ENCODE assay signal across 8 mouse cellular contexts in the genomic region with DNA sequence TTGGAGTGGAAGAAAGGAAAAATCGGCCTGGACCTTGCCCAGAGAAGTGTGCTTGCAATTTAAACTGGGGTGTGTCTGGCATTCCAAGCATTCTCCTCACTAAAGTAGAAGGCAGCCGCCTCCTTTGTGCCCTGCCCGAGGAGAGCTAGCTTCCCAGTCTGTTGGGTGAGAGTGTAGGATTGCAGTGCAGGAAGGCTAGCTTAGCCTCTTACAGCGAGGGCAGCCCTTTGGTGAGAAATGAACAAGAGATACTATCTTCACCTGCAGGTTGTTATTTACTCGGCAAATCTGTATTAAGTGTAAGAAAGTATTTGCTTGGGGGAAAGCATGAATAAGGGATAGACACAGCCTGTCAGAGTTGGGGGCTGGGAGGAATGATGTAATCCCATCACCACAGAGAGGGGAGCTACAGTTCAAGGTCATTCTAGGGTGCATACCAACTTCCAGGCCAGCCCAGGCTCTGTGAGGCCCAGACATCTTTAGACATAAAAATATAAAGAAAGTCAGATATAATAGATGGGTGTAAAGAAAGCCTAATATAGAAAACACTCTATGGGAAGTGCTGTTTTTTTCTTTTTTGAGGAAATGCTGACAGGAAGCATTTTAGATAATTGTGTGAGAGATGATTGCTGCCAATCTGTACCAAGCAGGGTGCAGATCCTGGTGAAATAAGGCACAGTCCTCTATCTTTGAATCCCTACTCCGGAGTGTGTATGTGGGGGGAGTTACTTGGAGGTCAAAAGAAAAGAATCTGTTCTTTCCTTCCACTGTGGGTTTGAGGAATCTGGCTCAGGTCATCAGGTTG. TPM values are rescaled to one million over a fixed set of nuclear protein-coding genes. Genes with fewer than 3 reads are reported as not detected.
DNase-seq lines count a peak whose midpoint lies in the region; ATAC-seq and TF ChIP-seq lines count a peak whose summit lies in the region.

No protein-coding gene starts in this region.

- H3K9ac ChIP-seq in intestine, postnatal 0 days (ENCODE audit: low read depth, low read length), result no peak overlapping the region
- H3K9ac ChIP-seq in liver, postnatal 0 days (replicated peaks), result no peak overlapping the region

- WGBS in intestine, postnatal 0 days, result 11% methylated on average over 6 of the region's 6 CpGs
- WGBS in liver, postnatal 0 days (ENCODE audit: insufficient replicate concordance), result 35% methylated on average over 6 of the region's 6 CpGs

- H3K36me3 ChIP-seq in intestine, postnatal 0 days (ENCODE audit: control insufficient read depth, insufficient read depth), result no peaks in the 10 kb centered on the region
- no peaks in the 10 kb centered on the region for H3K36me3 ChIP-seq in liver, postnatal 0 days (replicated peaks; ENCODE audit: insufficient read depth, low read length)

- no peak for TF ChIP-seq POLR2A in brain, embryonic 14.5 days (IDR thresholded peaks at IDR 0.05; ENCODE audit: borderline replicate concordance, extremely low read depth, insufficient read depth, insufficient read length, poor library complexity, severe bottlenecking)

- H3K27ac ChIP-seq in intestine, postnatal 0 days (ENCODE audit: low read depth, low read length), result peak overlapping the region; percentile 51
- H3K27ac ChIP-seq in liver, postnatal 0 days (ENCODE audit: low read depth), result peak overlapping the region; percentile 70
- H3K27ac ChIP-seq in left cerebral cortex, adult 2 months, result no peak overlapping the region

- TF ChIP-seq EP300 in liver, postnatal 0 days (IDR thresholded peaks at IDR 0.05; ENCODE audit: low read depth), result no peak

- intact Hi-C loops in gastrocnemius, postnatal 14 days (cut with DNase I; ENCODE audit: low total_unique reads), result no loop called here
- intact Hi-C loops in gastrocnemius, postnatal 36 days (cut with DNase I), result no loop called here
- intact Hi-C loops in left cerebral cortex, adult 2 months (cut with DNase I), result no loop called here

- no peak for TF ChIP-seq CTCF in brain, embryonic 14.5 days (IDR thresholded peaks at IDR 0.05; ENCODE audit: borderline replicate concordance, extremely low read depth, insufficient read depth, insufficient read length)
- TF ChIP-seq CTCF in intestine, postnatal 0 days (IDR thresholded peaks at IDR 0.05; ENCODE audit: low read depth), result no peak
- TF ChIP-seq CTCF in liver, postnatal 0 days (IDR thresholded peaks at IDR 0.05; ENCODE audit: low read depth), result no peak
- TF ChIP-seq CTCF in left cerebral cortex, adult 2 months (IDR thresholded peaks at IDR 0.05), result no peak

- H3K4me3 ChIP-seq in intestine, postnatal 0 days (ENCODE audit: low read depth, low read length), result no peak overlapping the region
- no peak overlapping the region for H3K4me3 ChIP-seq in liver, postnatal 0 days (ENCODE audit: low read depth, low read length)
- no peak overlapping the region for H3K4me3 ChIP-seq in left cerebral cortex, adult 2 months

- DNase-seq in gastrocnemius, postnatal 14 days, result peak; percentile 27
- no peak for DNase-seq in gastrocnemius, postnatal 36 days
- DNase-seq in brain, embryonic 14.5 days (ENCODE audit: low read depth), result peak; percentile 33
- no peak for DNase-seq in liver, postnatal 0 days
- DNase-seq in adrenal gland, adult 8-10 months, result no peak
- no peak for DNase-seq in left cerebral cortex, adult 2 months (ENCODE audit: extremely low spot score in 1 of 2, low spot score in 2 of 2)

- ATAC-seq in intestine, postnatal 0 days, result 0 out of 2 replicates have a peak, but pooled peaks have one; percentile 7
- no peak for ATAC-seq in liver, postnatal 0 days
- no peak for ATAC-seq in erythroblast, adult 5-6 weeks (replicated peaks; ENCODE audit: low FRiP score, poor library complexity, severe bottlenecking)

- peak overlapping the region; percentile 37 for H3K4me2 ChIP-seq in intestine, postnatal 0 days (replicated peaks; ENCODE audit: low read depth)
- H3K4me2 ChIP-seq in liver, postnatal 0 days (ENCODE audit: low read depth, low read length), result no peak overlapping the region

- H3K27me3 ChIP-seq in intestine, postnatal 0 days (replicated peaks; ENCODE audit: control insufficient read depth, insufficient read depth, low read length), result no peaks in the 10 kb centered on the region
- no peaks in the 10 kb centered on the region for H3K27me3 ChIP-seq in liver, postnatal 0 days (ENCODE audit: insufficient read depth, low read length)

- H3K4me1 ChIP-seq in intestine, postnatal 0 days (replicated peaks; ENCODE audit: control insufficient read depth, insufficient read depth, low read length), result peaks cover 14% of the 10 kb centered on the region; the same call in 1 of the 2 replicates
- H3K4me1 ChIP-seq in liver, postnatal 0 days (ENCODE audit: insufficient read depth), result peaks cover 27% of the 10 kb centered on the region

- no peaks in the 10 kb centered on the region for H3K9me3 ChIP-seq in intestine, postnatal 0 days (ENCODE audit: control insufficient read depth)
- H3K9me3 ChIP-seq in liver, postnatal 0 days (ENCODE audit: low read length), result no peaks in the 10 kb centered on the region

RNA-seq across cellular contexts. Expression of a gene that starts 1.6 kb away (rescaled TPM):
- total RNA-seq in gastrocnemius, postnatal 14 days (2021), result 1 to 10 TPM; 3.6 to 4.7 TPM
- total RNA-seq in gastrocnemius, postnatal 36 days (2021), result 1 to 10 TPM in 1 of 2 experiments, under 1 TPM in 1; 0.27 to 1.1 TPM
- 11.6 and 17.9 TPM in 2 replicates for polyA plus RNA-seq in brain, embryonic 14.5 days (2012; rRNA removed)
- polyA plus RNA-seq in intestine, postnatal 0 days (2015; fragmentation: Nextera tagmentation; extraction: Ambion mirVana), result 8.4 and 9.1 TPM in 2 replicates
- 10.1 and 12.5 TPM in 2 replicates for polyA plus RNA-seq in liver, postnatal 0 days (2015; fragmentation: Nextera tagmentation; extraction: Ambion mirVana)
- 20.6 and 38.9 TPM in 2 replicates for total RNA-seq in erythroblast, adult 5-6 weeks (2015; ENCODE audit: low replicate concordance)
- 36.3 and 44.5 TPM in 2 replicates for total RNA-seq in erythroblast, adult 5-6 weeks (2017; ENCODE audit: low replicate concordance)
- 1 to 10 TPM; 2.6 to 7.0 (median 3.0) TPM for total RNA-seq in adrenal gland, adult 8-10 months (2022)
- total RNA-seq in left cerebral cortex, adult 2 months (2021), result 1 to 10 TPM in 1 of 2 experiments, under 1 TPM in 1; 0.79 to 1.4 TPM

RNA-seq across cellular contexts. Expression of a gene that starts 27.5 kb away (rescaled TPM):
- 10 to 100 TPM; 11.0 to 19.7 TPM for total RNA-seq in gastrocnemius, postnatal 14 days (2021)
- 10 to 100 TPM; 16.6 to 32.6 TPM for total RNA-seq in gastrocnemius, postnatal 36 days (2021)
- 3.0 and 5.4 TPM in 2 replicates for polyA plus RNA-seq in brain, embryonic 14.5 days (2012; rRNA removed)
- polyA plus RNA-seq in intestine, postnatal 0 days (2015; fragmentation: Nextera tagmentation; extraction: Ambion mirVana), result 12.6 and 15.0 TPM in 2 replicates
- 18.2 and 23.9 TPM in 2 replicates for polyA plus RNA-seq in liver, postnatal 0 days (2015; fragmentation: Nextera tagmentation; extraction: Ambion mirVana)
- total RNA-seq in erythroblast, adult 5-6 weeks (2015; ENCODE audit: low replicate concordance), result 1.7 and 4.0 TPM in 2 replicates
- 5.2 and 5.6 TPM in 2 replicates for total RNA-seq in erythroblast, adult 5-6 weeks (2017; ENCODE audit: low replicate concordance)
- total RNA-seq in adrenal gland, adult 8-10 months (2022), result 100 to 1,000 TPM; 153 to 311 (median 234) TPM
- 100 to 1,000 TPM; 112 to 116 TPM for total RNA-seq in left cerebral cortex, adult 2 months (2021)

Comparison
In these comparisons a context has a peak if more than half of its experiments do, and no peak if none do; other contexts are left out.
1. DNase-seq: peak in gastrocnemius, postnatal 14 days (single experiment) and brain, embryonic 14.5 days (single experiment); none in gastrocnemius, postnatal 36 days (0 of 2), liver, postnatal 0 days (single experiment), adrenal gland, adult 8-10 months (single experiment) and left cerebral cortex, adult 2 months (0 of 2).